Mouse (Mus musculus): ENCODE results near the gene Hbq1a. TPM values are rescaled to one million over a fixed set of nuclear protein-coding genes. Genes with fewer than 3 reads are reported as not detected.

Gene Hbq1a
- polyA plus RNA-seq, 1 experiment, result 0.09 TPM

GRCm38 (mm10) chr11:32297866-32298531 is 1.9 kb upstream of the Hbq1a start:
- H3K9me3 ChIP-seq (ENCODE audit: control insufficient read depth, low read length), result no peaks in the 10 kb centered on the region
- H3K4me3 ChIP-seq (replicated peaks), result peak overlapping the region; percentile 65
- H3K27me3 ChIP-seq (ENCODE audit: control insufficient read depth), result peaks cover 14% of the 10 kb centered on the region
- H3K36me3 ChIP-seq (ENCODE audit: control insufficient read depth), result peaks cover 56% of the 10 kb centered on the region
- peaks cover 51% of the 10 kb centered on the region for H3K4me1 ChIP-seq (ENCODE audit: control insufficient read depth)
- no peak for TF ChIP-seq TAL1 (IDR thresholded peaks at IDR 0.05; ENCODE audit: low read length)

- TF ChIP-seq TAL1 (IDR thresholded peaks at IDR 0.05; ENCODE audit: low read length) (no peak), GATA1 (IDR thresholded peaks at IDR 0.05; ENCODE audit: low read length) (peak; percentile 36)
- H3K27me3 ChIP-seq (ENCODE audit: control insufficient read depth), result peaks cover 16% of the 10 kb centered on the region
- H3K36me3 ChIP-seq (ENCODE audit: control insufficient read depth), result peaks cover 59% of the 10 kb centered on the region
- peaks cover 52% of the 10 kb centered on the region for H3K4me1 ChIP-seq (ENCODE audit: control insufficient read depth)
- H3K4me3 ChIP-seq (replicated peaks), result peak overlapping the region; percentile 65
- H3K9me3 ChIP-seq (ENCODE audit: control insufficient read depth, low read length), result no peaks in the 10 kb centered on the region
Measured at GRCm38 (mm10) chr11:32298532-32298918, 1.3 kb upstream of the Hbq1a start.

- Histone ChIP-seq H3K9me3 (ENCODE audit: control insufficient read depth, low read length) (no peaks in the 10 kb centered on the region), H3K27me3 (ENCODE audit: control insufficient read depth) (peaks cover 16% of the 10 kb centered on the region), H3K4me1 (ENCODE audit: control insufficient read depth) (peaks cover 42% of the 10 kb centered on the region), H3K36me3 (ENCODE audit: control insufficient read depth) (peaks cover 59% of the 10 kb centered on the region), H3K4me3 (replicated peaks) (peak overlapping the region; percentile 67)
- TF ChIP-seq TAL1 (IDR thresholded peaks at IDR 0.05; ENCODE audit: low read length) (no peak), GATA1 (IDR thresholded peaks at IDR 0.05; ENCODE audit: low read length) (no peak)
Measured at GRCm38 (mm10) chr11:32300279-32301267, 704 bp downstream of the Hbq1a start.

- H3K27me3 ChIP-seq (ENCODE audit: control insufficient read depth), result peaks cover 20% of the 10 kb centered on the region
- H3K4me1 ChIP-seq (ENCODE audit: control insufficient read depth), result peaks cover 46% of the 10 kb centered on the region
- H3K9me3 ChIP-seq (ENCODE audit: control insufficient read depth, low read length), result no peaks in the 10 kb centered on the region
- H3K36me3 ChIP-seq (ENCODE audit: control insufficient read depth), result peaks cover 66% of the 10 kb centered on the region
- H3K4me3 ChIP-seq (replicated peaks), result peak overlapping the region; percentile 67
- TF ChIP-seq GATA1 (IDR thresholded peaks at IDR 0.05; ENCODE audit: low read length) (no peak), TAL1 (IDR thresholded peaks at IDR 0.05; ENCODE audit: low read length) (no peak)
Measured at GRCm38 (mm10) chr11:32301506-32301905, 1.6 kb downstream of the Hbq1a start.

GRCm38 (mm10) chr11:32302824-32303419 is 3.1 kb downstream of the Hbq1a start:
- H3K4me3 ChIP-seq (replicated peaks), result peak overlapping the region; percentile 12
- no peaks in the 10 kb centered on the region for H3K9me3 ChIP-seq (ENCODE audit: control insufficient read depth, low read length)
- H3K4me1 ChIP-seq (ENCODE audit: control insufficient read depth), result peaks cover 56% of the 10 kb centered on the region
- no peak for TF ChIP-seq TAL1 (IDR thresholded peaks at IDR 0.05; ENCODE audit: low read length)
- TF ChIP-seq GATA1 (IDR thresholded peaks at IDR 0.05; ENCODE audit: low read length), result no peak
- peaks cover 63% of the 10 kb centered on the region for H3K36me3 ChIP-seq (ENCODE audit: control insufficient read depth)
- H3K27me3 ChIP-seq (ENCODE audit: control insufficient read depth), result peaks cover 24% of the 10 kb centered on the region

GRCm38 (mm10) chr11:32303455-32303854 is 3.6 kb downstream of the Hbq1a start:
- peaks cover 56% of the 10 kb centered on the region for H3K4me1 ChIP-seq (ENCODE audit: control insufficient read depth)
- peaks cover 26% of the 10 kb centered on the region for H3K27me3 ChIP-seq (ENCODE audit: control insufficient read depth)
- peak overlapping the region; percentile 25 for H3K4me3 ChIP-seq (replicated peaks)
- TF ChIP-seq GATA1 (IDR thresholded peaks at IDR 0.05; ENCODE audit: low read length) (no peak), TAL1 (IDR thresholded peaks at IDR 0.05; ENCODE audit: low read length) (no peak)
- peaks cover 58% of the 10 kb centered on the region for H3K36me3 ChIP-seq (ENCODE audit: control insufficient read depth)
- H3K9me3 ChIP-seq (ENCODE audit: control insufficient read depth, low read length), result no peaks in the 10 kb centered on the region; the same call in 1 of the 2 replicates

GRCm38 (mm10) chr11:32307006-32307405 is 7.1 kb downstream of the Hbq1a start:
- H3K36me3 ChIP-seq (ENCODE audit: control insufficient read depth), result peaks cover 41% of the 10 kb centered on the region
- H3K27me3 ChIP-seq (ENCODE audit: control insufficient read depth), result peaks cover 35% of the 10 kb centered on the region
- H3K4me1 ChIP-seq (ENCODE audit: control insufficient read depth), result peaks cover 35% of the 10 kb centered on the region
- no peaks in the 10 kb centered on the region; the same call in 1 of the 2 replicates for H3K9me3 ChIP-seq (ENCODE audit: control insufficient read depth, low read length)
- peak overlapping the region; percentile 11 for H3K4me3 ChIP-seq (replicated peaks)
- TF ChIP-seq TAL1 (IDR thresholded peaks at IDR 0.05; ENCODE audit: low read length) (no peak), GATA1 (IDR thresholded peaks at IDR 0.05; ENCODE audit: low read length) (no peak)

GRCm38 (mm10) chr11:32309446-32309845 is 9.6 kb downstream of the Hbq1a start:
- H3K9me3 ChIP-seq (ENCODE audit: control insufficient read depth, low read length), result no peaks in the 10 kb centered on the region; the same call in 1 of the 2 replicates
- H3K4me1 ChIP-seq (ENCODE audit: control insufficient read depth), result peaks cover 16% of the 10 kb centered on the region
- H3K36me3 ChIP-seq (ENCODE audit: control insufficient read depth), result peaks cover 16% of the 10 kb centered on the region
- TF ChIP-seq GATA1 (IDR thresholded peaks at IDR 0.05; ENCODE audit: low read length) (no peak), TAL1 (IDR thresholded peaks at IDR 0.05; ENCODE audit: low read length) (no peak)
- H3K4me3 ChIP-seq (replicated peaks), result no peak overlapping the region
- H3K27me3 ChIP-seq (ENCODE audit: control insufficient read depth), result peaks cover 30% of the 10 kb centered on the region

All from erythroblast, embryonic 14.5 days (primary cell).